Mouse (Mus musculus): ENCODE data around the gene Tmem117. TPM values are rescaled to one million over a fixed set of nuclear protein-coding genes. Genes with fewer than 3 reads are reported as not detected.

Tmem117 gene
- polyA plus RNA-seq, 1 experiment: 0.54 TPM

- H3K4me1 ChIP-seq (ENCODE audit: control insufficient read depth, insufficient read depth, low read length): no peaks in the 10 kb centered on the region
- no peak overlapping the region for H3K27ac ChIP-seq (ENCODE audit: insufficient read depth, low read depth, low read length)
- no peak for TF ChIP-seq POLR2A (IDR thresholded peaks at IDR 0.05; ENCODE audit: borderline replicate concordance, low read depth, low read length)
- TF ChIP-seq CTCF (IDR thresholded peaks at IDR 0.05; ENCODE audit: low read depth, low read length): no peak
- no peak overlapping the region for H3K4me3 ChIP-seq (ENCODE audit: insufficient read depth, low read length)
Observed at GRCm38 (mm10) chr15:94921672-94922071, 292.6 kb downstream of the Tmem117 start.

- no peak overlapping the region for H3K27ac ChIP-seq (ENCODE audit: insufficient read depth, low read depth, low read length)
- no peaks in the 10 kb centered on the region for H3K4me1 ChIP-seq (ENCODE audit: control insufficient read depth, insufficient read depth, low read length)
- no peak for TF ChIP-seq POLR2A (IDR thresholded peaks at IDR 0.05; ENCODE audit: borderline replicate concordance, low read depth, low read length)
- no peak for TF ChIP-seq CTCF (IDR thresholded peaks at IDR 0.05; ENCODE audit: low read depth, low read length)
- no peak overlapping the region for H3K4me3 ChIP-seq (ENCODE audit: insufficient read depth, low read length)
Observed at GRCm38 (mm10) chr15:94927986-94928385, 299.0 kb downstream of the Tmem117 start.

- TF ChIP-seq CTCF (IDR thresholded peaks at IDR 0.05; ENCODE audit: low read depth, low read length) (no peak), POLR2A (IDR thresholded peaks at IDR 0.05; ENCODE audit: borderline replicate concordance, low read depth, low read length) (no peak)
- no peak overlapping the region for H3K4me3 ChIP-seq (ENCODE audit: insufficient read depth, low read length)
Observed at GRCm38 (mm10) chr15:94930743-94931142, 301.7 kb downstream of the Tmem117 start.

GRCm38 (mm10) chr15:94933044-94933443 is 304.0 kb downstream of the Tmem117 start:
- H3K27ac ChIP-seq (ENCODE audit: insufficient read depth, low read depth, low read length): no peak overlapping the region
- H3K4me3 ChIP-seq (ENCODE audit: insufficient read depth, low read length): no peak overlapping the region
- H3K4me1 ChIP-seq (ENCODE audit: control insufficient read depth, insufficient read depth, low read length): no peaks in the 10 kb centered on the region
- TF ChIP-seq POLR2A (IDR thresholded peaks at IDR 0.05; ENCODE audit: borderline replicate concordance, low read depth, low read length) (no peak), CTCF (IDR thresholded peaks at IDR 0.05; ENCODE audit: low read depth, low read length) (no peak)

More at GRCm38 (mm10) chr15:94930743-94931142, 301.7 kb downstream of the Tmem117 start:
- Histone ChIP-seq H3K4me1 (ENCODE audit: control insufficient read depth, insufficient read depth, low read length) (no peaks in the 10 kb centered on the region), H3K27ac (ENCODE audit: insufficient read depth, low read depth, low read length) (no peak overlapping the region)

- H3K27ac ChIP-seq (ENCODE audit: insufficient read depth, low read depth, low read length): no peak overlapping the region
- TF ChIP-seq CTCF (IDR thresholded peaks at IDR 0.05; ENCODE audit: low read depth, low read length) (no peak), POLR2A (IDR thresholded peaks at IDR 0.05; ENCODE audit: borderline replicate concordance, low read depth, low read length) (no peak)
Observed at GRCm38 (mm10) chr15:94933480-94933879, 304.4 kb downstream of the Tmem117 start.

GRCm38 (mm10) chr15:94941954-94942353 is 312.9 kb downstream of the Tmem117 start:
- Histone ChIP-seq H3K27ac (ENCODE audit: insufficient read depth, low read depth, low read length) (no peak overlapping the region), H3K4me1 (ENCODE audit: control insufficient read depth, insufficient read depth, low read length) (no peaks in the 10 kb centered on the region), H3K4me3 (ENCODE audit: insufficient read depth, low read length) (no peak overlapping the region)
- no peak for TF ChIP-seq CTCF (IDR thresholded peaks at IDR 0.05; ENCODE audit: low read depth, low read length)
- no peak for TF ChIP-seq POLR2A (IDR thresholded peaks at IDR 0.05; ENCODE audit: borderline replicate concordance, low read depth, low read length)

More at GRCm38 (mm10) chr15:94933480-94933879, 304.4 kb downstream of the Tmem117 start:
- Histone ChIP-seq H3K4me1 (ENCODE audit: control insufficient read depth, insufficient read depth, low read length) (no peaks in the 10 kb centered on the region), H3K4me3 (ENCODE audit: insufficient read depth, low read length) (no peak overlapping the region)

- H3K4me1 ChIP-seq (ENCODE audit: control insufficient read depth, insufficient read depth, low read length): no peaks in the 10 kb centered on the region
- no peak overlapping the region for H3K27ac ChIP-seq (ENCODE audit: insufficient read depth, low read depth, low read length)
- no peak for TF ChIP-seq POLR2A (IDR thresholded peaks at IDR 0.05; ENCODE audit: borderline replicate concordance, low read depth, low read length)
- TF ChIP-seq CTCF (IDR thresholded peaks at IDR 0.05; ENCODE audit: low read depth, low read length): no peak
- H3K4me3 ChIP-seq (ENCODE audit: insufficient read depth, low read length): no peak overlapping the region
Observed at GRCm38 (mm10) chr15:94942465-94942864, 313.4 kb downstream of the Tmem117 start.

GRCm38 (mm10) chr15:94943891-94944290 is 314.9 kb downstream of the Tmem117 start:
- no peaks in the 10 kb centered on the region for H3K4me1 ChIP-seq (ENCODE audit: control insufficient read depth, insufficient read depth, low read length)
- no peak overlapping the region for H3K27ac ChIP-seq (ENCODE audit: insufficient read depth, low read depth, low read length)
- no peak overlapping the region for H3K4me3 ChIP-seq (ENCODE audit: insufficient read depth, low read length)
- TF ChIP-seq CTCF (IDR thresholded peaks at IDR 0.05; ENCODE audit: low read depth, low read length) (no peak), POLR2A (IDR thresholded peaks at IDR 0.05; ENCODE audit: borderline replicate concordance, low read depth, low read length) (no peak)

- H3K4me3 ChIP-seq (ENCODE audit: insufficient read depth, low read length): no peak overlapping the region
- H3K4me1 ChIP-seq (ENCODE audit: control insufficient read depth, insufficient read depth, low read length): no peaks in the 10 kb centered on the region
- no peak overlapping the region for H3K27ac ChIP-seq (ENCODE audit: insufficient read depth, low read depth, low read length)
- TF ChIP-seq CTCF (IDR thresholded peaks at IDR 0.05; ENCODE audit: low read depth, low read length): no peak
- no peak for TF ChIP-seq POLR2A (IDR thresholded peaks at IDR 0.05; ENCODE audit: borderline replicate concordance, low read depth, low read length)
Observed at GRCm38 (mm10) chr15:94951382-94952048, 322.5 kb downstream of the Tmem117 start.

GRCm38 (mm10) chr15:94956697-94957096 is 327.7 kb downstream of the Tmem117 start:
- Histone ChIP-seq H3K27ac (ENCODE audit: insufficient read depth, low read depth, low read length) (no peak overlapping the region), H3K4me3 (ENCODE audit: insufficient read depth, low read length) (no peak overlapping the region), H3K4me1 (ENCODE audit: control insufficient read depth, insufficient read depth, low read length) (no peaks in the 10 kb centered on the region)
- TF ChIP-seq CTCF (IDR thresholded peaks at IDR 0.05; ENCODE audit: low read depth, low read length) (no peak), POLR2A (IDR thresholded peaks at IDR 0.05; ENCODE audit: borderline replicate concordance, low read depth, low read length) (no peak)

Measured in bone marrow macrophage, adult 2 months (primary cell).